Mouse (Mus musculus) G1E (cell line): ENCODE measurements around the gene Ccdc28b.

Experiments
- CTCF ChIP-seq: IDR thresholded peaks from 2 replicates; pipeline ENCODE4 v1.5.1; 2012; ENCODE audit warnings: low read depth, low read length, inconsistent platforms, mixed read lengths
- GATA2 ChIP-seq: IDR thresholded peaks from 2 replicates; pipeline ENCODE4 v1.6.1; 2012; ENCODE audit warnings: low read depth, low read length, inconsistent platforms, borderline replicate concordance
- POLR2AphosphoS5 ChIP-seq: IDR thresholded peaks from 2 replicates; pipeline ENCODE4 v1.6.1; 2012; ENCODE audit warnings: low read depth, low read length, inconsistent platforms; ENCODE audit not compliant: insufficient replicate concordance
- TAL1 ChIP-seq: conservative IDR thresholded peaks from 2 replicates; pipeline ENCODE4 v1.6.1; 2012; ENCODE audit warnings: low read depth, low read length, inconsistent platforms, mixed read lengths

DNA sequence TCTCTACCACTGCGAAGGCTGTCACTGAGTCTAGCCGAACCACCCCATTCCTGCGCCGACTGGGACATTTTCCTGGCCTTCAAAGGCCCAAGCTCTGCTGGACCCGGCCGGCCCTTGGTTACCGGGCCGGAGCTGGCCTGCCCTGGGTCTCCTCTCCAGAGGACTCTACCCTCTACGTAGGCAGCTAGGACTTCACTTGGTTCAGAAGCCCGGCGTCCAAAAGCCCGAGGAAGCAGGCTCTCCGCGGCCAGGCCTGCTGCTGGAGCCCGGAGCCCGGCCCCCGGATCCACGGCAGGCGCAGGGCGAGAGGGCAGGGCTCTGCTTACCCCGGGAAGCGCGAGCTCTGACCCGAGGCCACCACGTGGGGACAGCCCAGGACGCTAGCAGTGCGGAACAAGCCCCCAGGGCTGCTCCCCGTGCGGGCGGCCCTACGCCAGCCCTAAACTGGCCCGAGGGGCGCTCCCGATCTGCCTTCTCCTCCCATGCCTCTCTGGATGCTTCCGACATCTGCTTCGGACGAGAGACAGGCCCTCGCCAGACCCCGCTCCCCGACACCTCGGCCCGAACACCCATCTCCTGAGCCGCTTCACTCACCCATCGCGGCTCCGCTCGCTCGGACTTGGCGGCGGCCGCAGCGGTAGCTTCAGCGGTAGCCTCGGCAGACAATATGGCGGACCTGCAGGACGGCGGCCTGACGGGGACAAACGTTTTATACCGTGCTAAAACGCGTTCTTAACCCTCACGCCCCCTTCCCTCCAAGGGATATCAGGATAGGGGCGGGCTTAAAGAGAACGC, 48.5 kb upstream of the Ccdc28b start, which contains the start of gene Kpna6:
- TF ChIP-seq CTCF: no peak
- TF ChIP-seq GATA2: no peak
- TF ChIP-seq TAL1: no peak
- TF ChIP-seq POLR2AphosphoS5: no peak
